Mouse (Mus musculus): ENCODE data around the gene Map3k6.
A peak's percentile ranks its signal among the peaks of the same experiment; 100 is the strongest.

The Map3k6 gene

GRCm38 (mm10) chr4:133281951-133282481, 41.4 kb downstream of the Map3k6 start:
- no peak for DNase-seq (ENCODE audit: low read depth, low spot score)

GRCm38 (mm10) chr4:133282656-133283055, 42.0 kb downstream of the Map3k6 start:
- no peak for DNase-seq (ENCODE audit: low read depth, low spot score)

- DNase-seq (ENCODE audit: low read depth, low spot score), result no peak
These were observed 44.7 kb downstream of the Map3k6 start for GRCm38 (mm10) chr4:133285299-133285698.

GRCm38 (mm10) chr4:133285950-133286349, 45.3 kb downstream of the Map3k6 start:
- no peak for DNase-seq (ENCODE audit: low read depth, low spot score)

- DNase-seq (ENCODE audit: low read depth, low spot score), result no peak
These were observed 46.0 kb downstream of the Map3k6 start for GRCm38 (mm10) chr4:133286476-133287077.

- no peak for DNase-seq (ENCODE audit: low read depth, low spot score)
These were observed 50.6 kb downstream of the Map3k6 start for GRCm38 (mm10) chr4:133291255-133291654.

GRCm38 (mm10) chr4:133292405-133292804, 51.8 kb downstream of the Map3k6 start:
- no peak for DNase-seq (ENCODE audit: low read depth, low spot score)

GRCm38 (mm10) chr4:133292901-133293843, 52.6 kb downstream of the Map3k6 start:
- DNase-seq (ENCODE audit: low read depth, low spot score), result no peak

GRCm38 (mm10) chr4:133294084-133294483, 53.5 kb downstream of the Map3k6 start:
- no peak for DNase-seq (ENCODE audit: low read depth, low spot score)

GRCm38 (mm10) chr4:133297360-133297759, 56.7 kb downstream of the Map3k6 start:
- DNase-seq (ENCODE audit: low read depth, low spot score), result no peak

GRCm38 (mm10) chr4:133297801-133298238, 57.2 kb downstream of the Map3k6 start:
- peak; percentile 58 for DNase-seq (ENCODE audit: low read depth, low spot score)

- no peak for DNase-seq (ENCODE audit: low read depth, low spot score)
These were observed 58.1 kb downstream of the Map3k6 start for GRCm38 (mm10) chr4:133298516-133299365.

- no peak for DNase-seq (ENCODE audit: low read depth, low spot score)
These were observed 59.1 kb downstream of the Map3k6 start for GRCm38 (mm10) chr4:133299701-133300100.

- DNase-seq (ENCODE audit: low read depth, low spot score), result no peak
These were observed 59.8 kb downstream of the Map3k6 start for GRCm38 (mm10) chr4:133300421-133300820.

GRCm38 (mm10) chr4:133301802-133302201, 61.2 kb downstream of the Map3k6 start:
- DNase-seq (ENCODE audit: low read depth, low spot score), result peak; percentile 42
